Mouse (Mus musculus) c-Kit-positive CD71-negative TER-119-negative erythroid progenitor cells, embryonic 14.5 days (primary cell): ENCODE results near the gene Fam83c.

Experiments used
- DNase-seq: peaks from one replicate; pipeline ENCODE4 v3.0.0-alpha.2; 2013; ENCODE audit warnings: low read depth

Gene Fam83c

GRCm38 (mm10) chr2:155794674-155795445, 39.8 kb downstream of the Fam83c start:
- DNase-seq = no peak

- no peak for DNase-seq
Measured at GRCm38 (mm10) chr2:155792899-155793298, 41.8 kb downstream of the Fam83c start.

- DNase-seq = no peak
Measured at GRCm38 (mm10) chr2:155787949-155788931, 46.4 kb downstream of the Fam83c start.

- DNase-seq = no peak
Measured at GRCm38 (mm10) chr2:155786905-155787304, 47.7 kb downstream of the Fam83c start.

GRCm38 (mm10) chr2:155784534-155784933, 50.1 kb downstream of the Fam83c start:
- no peak for DNase-seq

GRCm38 (mm10) chr2:155779506-155779905, 55.1 kb downstream of the Fam83c start:
- no peak for DNase-seq

GRCm38 (mm10) chr2:155779066-155779465, 55.6 kb downstream of the Fam83c start:
- DNase-seq = no peak

- DNase-seq = no peak
Measured at GRCm38 (mm10) chr2:155778004-155778403, 56.6 kb downstream of the Fam83c start.

- DNase-seq = no peak
Measured at GRCm38 (mm10) chr2:155777688-155777985, 57.0 kb downstream of the Fam83c start.
